Mouse (Mus musculus): ENCODE measurements at regions not wholly inside any gene's neighbourhood (a gene's known extent, or its start where the extent isn't known, plus 50 kb on each side); places are given as distances from the start of the nearest gene placed in this dataset.

DNA sequence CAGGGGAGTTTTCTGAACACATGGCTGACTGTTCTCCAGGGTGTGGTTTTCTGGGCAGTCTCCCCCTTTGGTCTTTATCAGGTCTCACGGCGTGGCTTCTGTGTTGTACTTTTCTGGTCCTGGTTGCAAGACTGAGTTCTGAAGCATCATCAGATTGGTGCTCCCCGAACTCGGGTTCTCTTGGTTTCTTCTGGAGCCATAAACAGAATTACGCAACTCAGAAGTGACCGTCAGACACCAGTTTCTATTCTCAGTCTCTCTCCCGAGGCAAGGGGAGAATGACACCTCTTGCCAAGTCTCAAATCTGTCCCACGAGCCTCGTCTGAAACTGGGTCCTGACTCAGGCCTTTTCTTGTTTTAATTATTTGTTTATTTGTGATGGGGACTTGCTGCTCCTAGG is 123.1 kb downstream of the Gas1 start:
- Histone ChIP-seq H3K27me3 (no peaks in the 10 kb centered on the region), H3K27ac (no peak overlapping the region), H3K36me3 (replicated peaks) (no peaks in the 10 kb centered on the region), H3K9me3 (no peaks in the 10 kb centered on the region), H3K4me1 (peaks cover 35% of the 10 kb centered on the region), H3K4me2 (no peak overlapping the region), H3K9ac (no peak overlapping the region), H3K4me3 (replicated peaks) (no peak overlapping the region)
- 71% methylated on average over 9 of the region's 9 CpGs for WGBS
- ATAC-seq (ENCODE audit: low FRiP score): no peak

DNA sequence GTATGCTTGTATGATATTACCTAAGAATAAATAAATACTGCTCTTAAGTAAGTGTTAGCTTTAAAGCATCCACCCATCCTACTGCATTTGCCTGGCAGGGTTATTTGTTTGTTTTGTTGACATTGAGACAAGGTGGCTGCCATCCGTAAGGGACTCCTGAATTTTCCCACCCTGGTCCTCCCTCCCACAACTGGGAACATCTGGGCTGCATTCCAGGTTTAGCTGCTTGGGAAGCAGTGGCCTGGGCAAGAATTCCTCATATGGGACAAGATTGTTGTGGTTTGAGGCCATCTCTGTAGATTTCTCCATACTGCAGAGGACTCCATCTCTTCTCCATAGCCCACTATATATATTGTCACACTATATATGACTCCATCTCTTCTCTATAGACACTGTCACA is 125.3 kb downstream of the Gas1 start:
- no peak for ATAC-seq (ENCODE audit: low FRiP score)
- no peaks in the 10 kb centered on the region for H3K36me3 ChIP-seq (replicated peaks)
- peak overlapping the region; percentile 70; the same call in 1 of the 2 replicates for H3K27ac ChIP-seq
- no peak overlapping the region for H3K4me3 ChIP-seq (replicated peaks)
- no peaks in the 10 kb centered on the region for H3K9me3 ChIP-seq
- no peak overlapping the region for H3K4me2 ChIP-seq
- no peak overlapping the region for H3K9ac ChIP-seq
- 83% methylated on average over 1 of the region's 1 CpGs for WGBS
- H3K27me3 ChIP-seq: 0 out of 2 replicates have a peak, but pooled peaks cover 3% of the 10 kb centered on the region
- peaks cover 42% of the 10 kb centered on the region for H3K4me1 ChIP-seq

DNA sequence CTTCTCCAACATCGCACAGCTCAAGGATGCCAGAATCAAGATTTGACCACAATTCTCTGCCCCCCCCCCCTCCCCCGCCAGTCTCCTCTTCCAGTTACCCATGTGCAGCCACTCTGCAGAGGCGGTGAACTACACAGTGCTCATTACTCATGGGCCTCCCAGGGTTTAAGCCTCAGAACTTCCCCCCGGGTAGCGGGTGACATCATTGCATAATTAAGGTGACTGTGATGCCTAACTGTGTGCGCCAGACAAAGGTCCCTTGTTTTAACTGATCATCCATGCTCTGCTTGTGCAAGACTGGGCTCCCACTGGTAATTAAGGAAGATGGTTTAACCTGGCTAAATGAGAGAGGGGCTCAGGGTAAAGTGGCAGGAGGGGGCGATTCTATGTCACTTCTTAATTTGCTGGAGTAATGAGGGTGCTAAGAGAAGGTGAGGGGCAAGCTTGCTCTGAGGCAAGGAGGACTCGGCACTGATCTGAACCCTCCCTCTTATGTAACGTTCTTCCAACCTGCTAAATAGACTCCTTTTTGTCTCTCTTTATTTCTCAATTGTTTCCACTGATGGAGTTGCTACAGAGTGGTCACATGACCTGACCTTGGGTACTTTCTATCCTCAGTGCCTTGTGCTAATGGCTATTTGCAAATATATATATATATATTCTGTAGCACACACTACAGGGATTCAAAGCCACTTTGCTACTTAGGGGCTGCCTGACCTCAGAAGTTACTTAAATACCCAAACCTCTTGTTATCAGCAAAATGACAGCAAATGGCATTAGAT is 126.2 kb downstream of the Gas1 start:
- Histone ChIP-seq H3K4me3 (replicated peaks) (no peak overlapping the region), H3K27ac (peak overlapping the region; percentile 70), H3K36me3 (replicated peaks) (no peaks in the 10 kb centered on the region), H3K27me3 (0 out of 2 replicates have a peak, but pooled peaks cover 3% of the 10 kb centered on the region), H3K9ac (no peak overlapping the region), H3K4me1 (peaks cover 50% of the 10 kb centered on the region), H3K4me2 (no peak overlapping the region), H3K9me3 (no peaks in the 10 kb centered on the region)
- peak; percentile 94 for ATAC-seq (ENCODE audit: low FRiP score)
- WGBS: 19% methylated on average over 9 of the region's 9 CpGs

DNA sequence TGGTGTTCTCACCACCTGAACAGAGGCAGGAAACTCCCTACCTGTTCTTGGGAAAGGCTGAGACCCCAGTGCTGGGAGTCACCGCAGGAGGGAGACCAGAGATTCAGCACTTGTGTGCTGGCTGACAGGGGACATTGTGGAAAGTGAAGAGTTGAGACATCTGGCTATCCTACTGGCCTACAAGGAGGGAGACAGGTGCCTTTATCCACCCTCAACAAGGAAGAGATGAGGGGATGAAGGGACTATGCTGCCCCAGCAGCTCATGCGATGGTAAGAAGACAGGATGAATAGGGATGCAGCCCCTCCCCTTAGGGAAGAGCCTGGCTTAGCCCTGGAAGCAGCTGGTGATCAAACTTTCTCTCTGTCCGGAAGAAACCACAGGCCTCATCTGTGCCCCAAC is 127.5 kb downstream of the Gas1 start:
- Histone ChIP-seq H3K9me3 (no peaks in the 10 kb centered on the region), H3K27ac (peak overlapping the region; percentile 63), H3K4me1 (peaks cover 60% of the 10 kb centered on the region), H3K4me3 (replicated peaks) (no peak overlapping the region), H3K9ac (no peak overlapping the region), H3K27me3 (peaks cover 7% of the 10 kb centered on the region; the same call in 1 of the 2 replicates), H3K4me2 (no peak overlapping the region), H3K36me3 (replicated peaks) (no peaks in the 10 kb centered on the region)
- 61% methylated on average over 3 of the region's 3 CpGs for WGBS
- ATAC-seq (ENCODE audit: low FRiP score): no peak

DNA sequence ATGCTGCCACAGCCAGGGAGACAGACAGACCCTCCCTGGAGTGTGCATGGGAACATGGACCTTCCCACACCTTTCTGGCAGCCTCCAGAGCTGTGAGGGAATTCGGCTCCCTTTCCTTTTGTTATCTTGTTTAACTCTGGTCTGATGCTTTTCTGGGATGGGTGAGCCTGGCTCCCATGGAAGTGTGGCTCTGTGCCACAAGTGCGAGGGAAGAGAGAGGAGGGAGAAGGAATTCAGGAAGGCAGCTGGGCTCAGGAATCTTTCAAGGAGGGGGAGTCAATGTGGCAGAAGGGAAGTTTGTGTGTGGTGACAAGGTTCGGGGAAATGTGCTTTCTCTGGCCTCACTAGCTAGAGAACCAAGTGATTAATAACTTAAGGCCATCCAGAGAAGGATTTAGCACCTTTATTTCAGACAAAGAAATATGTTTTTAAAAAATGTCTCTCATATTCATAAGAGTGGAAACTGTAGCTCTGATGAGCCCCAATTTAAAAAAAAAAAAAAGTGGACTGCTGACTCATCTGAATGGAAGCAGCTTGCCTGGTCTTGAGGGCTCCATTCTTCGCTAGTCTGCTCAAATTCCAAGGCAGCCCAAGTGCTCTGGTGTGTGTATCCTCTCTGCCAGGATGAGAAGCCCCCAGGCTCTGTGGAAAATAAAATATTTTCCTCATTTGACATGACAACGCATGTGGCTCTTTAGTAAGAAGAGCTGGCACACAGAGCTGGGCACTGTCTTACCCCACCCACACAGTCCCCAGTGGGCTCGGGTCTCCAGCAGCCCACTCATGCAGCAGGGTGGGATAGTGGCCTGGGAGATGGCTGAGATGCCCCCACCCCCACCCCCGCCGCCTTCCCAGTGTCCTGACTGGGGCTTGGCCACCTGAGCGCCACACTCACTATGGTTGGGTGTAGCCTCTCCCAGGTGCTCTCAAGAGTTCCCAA is 129.1 kb downstream of the Gas1 start:
- Histone ChIP-seq H3K4me1 (peaks cover 64% of the 10 kb centered on the region), H3K9me3 (no peaks in the 10 kb centered on the region), H3K27ac (peak overlapping the region; percentile 59), H3K36me3 (replicated peaks) (no peaks in the 10 kb centered on the region), H3K27me3 (peaks cover 7% of the 10 kb centered on the region; the same call in 1 of the 2 replicates), H3K9ac (no peak overlapping the region), H3K4me3 (replicated peaks) (no peak overlapping the region), H3K4me2 (no peak overlapping the region)
- ATAC-seq (ENCODE audit: low FRiP score): 0 out of 2 replicates have a peak, but pooled peaks have one; percentile 12
- WGBS: 63% methylated on average over 9 of the region's 9 CpGs

DNA sequence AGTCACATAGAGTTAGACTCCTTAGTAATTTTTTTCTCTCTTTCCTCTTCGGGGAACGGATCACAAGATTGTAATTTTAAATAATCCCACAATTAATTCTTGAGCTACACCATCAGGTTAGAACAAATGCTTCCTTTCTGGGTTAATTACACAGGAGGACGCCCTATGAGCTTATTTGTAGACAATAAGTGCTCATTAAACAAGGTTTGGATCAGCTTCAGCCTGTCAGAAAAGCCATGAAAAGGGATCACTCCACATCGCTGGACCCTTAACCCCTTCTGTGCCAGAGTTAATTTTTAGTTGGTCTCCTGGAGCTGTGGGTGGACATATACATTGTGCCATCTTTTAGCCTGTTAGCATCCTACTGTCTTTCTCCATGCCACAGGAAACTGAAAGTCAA is 131.4 kb downstream of the Gas1 start:
- H3K4me3 ChIP-seq (replicated peaks): no peak overlapping the region
- H3K36me3 ChIP-seq (replicated peaks): no peaks in the 10 kb centered on the region
- 0 out of 2 replicates have a peak, but pooled peaks have one; percentile 25 for ATAC-seq (ENCODE audit: low FRiP score)
- H3K4me1 ChIP-seq: peaks cover 56% of the 10 kb centered on the region
- no peak overlapping the region for H3K9ac ChIP-seq
- H3K4me2 ChIP-seq: no peak overlapping the region
- no peaks in the 10 kb centered on the region for H3K9me3 ChIP-seq
- WGBS: 7% methylated on average over 4 of the region's 4 CpGs
- peak overlapping the region; percentile 59; the same call in 1 of the 2 replicates for H3K27ac ChIP-seq
- peaks cover 7% of the 10 kb centered on the region; the same call in 1 of the 2 replicates for H3K27me3 ChIP-seq

DNA sequence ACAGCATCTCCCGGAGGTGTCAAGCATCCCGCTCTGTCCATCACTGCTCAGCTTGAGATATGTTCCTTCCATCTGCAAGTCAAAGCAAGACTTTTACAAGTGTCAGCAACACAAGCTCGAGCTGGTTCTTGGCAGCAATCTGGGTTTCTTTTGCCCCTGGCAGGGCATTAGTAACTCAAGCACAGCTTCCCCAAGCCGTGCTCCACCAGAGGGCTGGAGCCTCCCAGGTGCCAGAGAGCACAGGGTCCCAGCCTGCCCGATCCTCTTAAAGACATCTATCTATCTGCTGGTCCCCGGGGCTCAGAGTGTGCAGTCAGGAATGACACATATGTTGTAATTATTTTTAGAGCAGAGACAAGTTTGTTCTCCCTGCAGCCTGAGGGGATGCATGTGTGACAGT is 132.3 kb downstream of the Gas1 start:
- Histone ChIP-seq H3K36me3 (replicated peaks) (no peaks in the 10 kb centered on the region), H3K4me1 (peaks cover 47% of the 10 kb centered on the region), H3K9me3 (no peaks in the 10 kb centered on the region), H3K27ac (peak overlapping the region; percentile 56; the same call in 1 of the 2 replicates), H3K27me3 (peaks cover 7% of the 10 kb centered on the region; the same call in 1 of the 2 replicates), H3K4me3 (replicated peaks) (no peak overlapping the region), H3K4me2 (no peak overlapping the region; the same call in 1 of the 2 replicates), H3K9ac (no peak overlapping the region)
- WGBS: 38% methylated on average over 6 of the region's 6 CpGs
- ATAC-seq (ENCODE audit: low FRiP score): no peak

DNA sequence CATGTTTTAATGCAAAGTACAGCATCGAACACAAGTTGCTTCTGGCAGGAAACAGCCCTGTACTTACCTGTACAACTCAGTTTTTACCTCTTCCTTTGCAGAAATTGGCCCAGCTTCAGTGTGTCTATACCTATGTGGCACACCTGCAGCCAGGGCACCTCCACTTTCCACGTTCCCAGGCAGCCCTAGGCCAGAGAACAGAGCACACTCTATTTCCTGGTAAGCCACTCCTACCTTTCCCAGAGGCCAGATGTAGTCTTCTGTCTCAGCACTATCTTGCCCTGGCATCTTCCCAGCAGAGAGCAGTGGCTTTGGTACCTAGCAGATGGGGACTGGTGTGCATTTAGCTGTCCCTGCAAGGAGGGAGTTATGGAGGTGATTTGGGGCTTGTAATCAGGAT is 134.7 kb downstream of the Gas1 start:
- Histone ChIP-seq H3K4me3 (replicated peaks) (no peak overlapping the region), H3K9ac (no peak overlapping the region), H3K4me1 (peaks cover 27% of the 10 kb centered on the region), H3K4me2 (no peak overlapping the region), H3K9me3 (0 out of 2 replicates have a peak, but pooled peaks cover 2% of the 10 kb centered on the region), H3K27me3 (peaks cover 4% of the 10 kb centered on the region; the same call in 1 of the 2 replicates), H3K36me3 (replicated peaks) (no peaks in the 10 kb centered on the region), H3K27ac (no peak overlapping the region)
- no peak for ATAC-seq (ENCODE audit: low FRiP score)
- 83% methylated on average over 2 of the region's 2 CpGs for WGBS

DNA sequence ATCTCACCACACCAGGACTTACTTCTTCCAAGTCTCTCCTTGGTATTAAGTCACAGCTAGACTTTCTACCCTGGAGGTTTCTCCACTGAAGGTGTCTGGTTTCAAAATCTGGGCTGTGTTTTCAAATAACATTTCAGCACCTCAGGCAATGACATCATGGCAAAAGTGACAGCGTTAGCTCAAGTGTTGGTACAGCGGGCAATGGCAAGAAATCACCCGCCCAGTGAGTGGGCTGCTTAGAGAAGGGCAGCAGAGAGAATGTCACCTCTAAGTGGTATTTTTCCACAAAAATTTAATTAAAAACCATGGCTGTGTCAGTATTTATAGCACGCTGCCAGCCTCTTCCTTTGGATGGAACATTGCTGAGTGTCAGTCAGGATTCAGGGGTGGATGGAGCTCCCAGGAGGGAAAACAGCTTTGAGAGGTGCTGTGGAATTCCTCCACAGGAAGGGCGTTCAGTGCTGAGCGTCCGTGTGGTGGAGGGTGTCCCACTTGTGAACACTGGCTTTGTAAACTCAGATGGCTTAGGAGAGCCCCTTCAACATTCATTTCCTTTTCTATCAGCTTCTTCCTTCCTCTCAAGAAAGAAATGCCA is 141.5 kb downstream of the Gas1 start:
- Histone ChIP-seq H3K9me3 (0 out of 2 replicates have a peak, but pooled peaks cover 2% of the 10 kb centered on the region), H3K27me3 (no peaks in the 10 kb centered on the region), H3K9ac (no peak overlapping the region), H3K4me1 (no peaks in the 10 kb centered on the region), H3K36me3 (replicated peaks) (no peaks in the 10 kb centered on the region), H3K4me3 (replicated peaks) (no peak overlapping the region), H3K4me2 (no peak overlapping the region), H3K27ac (no peak overlapping the region)
- no peak for ATAC-seq (ENCODE audit: low FRiP score)
- WGBS: 91% methylated on average over 7 of the region's 7 CpGs

DNA sequence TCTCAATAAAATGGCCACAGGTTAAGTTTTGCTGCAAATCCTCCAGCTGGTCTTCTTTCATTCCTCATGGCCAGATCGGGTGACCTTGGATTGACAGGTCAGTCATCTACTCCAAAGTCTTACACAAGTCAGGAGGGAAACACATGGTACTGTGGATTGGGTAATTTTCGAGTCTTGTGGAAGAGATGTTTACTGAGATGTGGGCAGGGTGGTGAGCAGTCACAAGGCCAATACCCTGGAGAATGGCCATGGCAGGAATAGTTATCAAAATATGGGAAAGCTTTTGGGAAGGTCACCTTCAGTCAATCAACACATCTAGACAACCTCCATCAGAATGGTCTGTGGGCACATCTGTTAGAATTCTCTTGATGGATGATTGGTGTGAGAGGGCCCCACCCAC is 144.0 kb downstream of the Gas1 start:
- ATAC-seq (ENCODE audit: low FRiP score): no peak
- Histone ChIP-seq H3K4me2 (no peak overlapping the region), H3K4me3 (replicated peaks) (no peak overlapping the region), H3K36me3 (replicated peaks) (no peaks in the 10 kb centered on the region), H3K27me3 (no peaks in the 10 kb centered on the region), H3K4me1 (no peaks in the 10 kb centered on the region), H3K9me3 (0 out of 2 replicates have a peak, but pooled peaks cover 2% of the 10 kb centered on the region), H3K27ac (no peak overlapping the region), H3K9ac (no peak overlapping the region)
- 85% methylated on average over 2 of the region's 2 CpGs for WGBS

DNA sequence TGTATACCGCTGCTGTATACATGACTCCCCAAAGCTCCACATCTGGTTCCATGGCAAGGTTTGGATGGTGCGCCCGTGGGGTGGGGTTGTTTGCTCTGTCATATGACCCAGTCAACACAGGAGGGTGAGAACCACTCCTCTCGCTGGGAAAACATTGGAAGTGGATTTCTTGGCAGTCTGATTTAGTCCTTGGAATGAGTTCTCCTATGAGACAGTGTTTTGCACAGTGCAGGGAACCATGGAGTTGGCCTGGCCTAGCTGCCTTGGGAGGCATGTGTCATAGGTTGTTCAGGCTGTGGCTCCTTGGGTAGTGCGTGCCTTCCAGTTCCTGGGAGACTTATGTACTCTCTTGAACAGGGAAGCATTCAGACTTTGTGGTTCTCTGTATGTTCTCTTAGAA is 144.6 kb downstream of the Gas1 start:
- Histone ChIP-seq H3K9me3 (0 out of 2 replicates have a peak, but pooled peaks cover 2% of the 10 kb centered on the region), H3K27ac (no peak overlapping the region), H3K36me3 (replicated peaks) (no peaks in the 10 kb centered on the region), H3K4me3 (replicated peaks) (no peak overlapping the region), H3K4me1 (no peaks in the 10 kb centered on the region), H3K9ac (no peak overlapping the region), H3K4me2 (no peak overlapping the region), H3K27me3 (no peaks in the 10 kb centered on the region)
- ATAC-seq (ENCODE audit: low FRiP score): no peak
- 94% methylated on average over 5 of the region's 5 CpGs for WGBS

DNA sequence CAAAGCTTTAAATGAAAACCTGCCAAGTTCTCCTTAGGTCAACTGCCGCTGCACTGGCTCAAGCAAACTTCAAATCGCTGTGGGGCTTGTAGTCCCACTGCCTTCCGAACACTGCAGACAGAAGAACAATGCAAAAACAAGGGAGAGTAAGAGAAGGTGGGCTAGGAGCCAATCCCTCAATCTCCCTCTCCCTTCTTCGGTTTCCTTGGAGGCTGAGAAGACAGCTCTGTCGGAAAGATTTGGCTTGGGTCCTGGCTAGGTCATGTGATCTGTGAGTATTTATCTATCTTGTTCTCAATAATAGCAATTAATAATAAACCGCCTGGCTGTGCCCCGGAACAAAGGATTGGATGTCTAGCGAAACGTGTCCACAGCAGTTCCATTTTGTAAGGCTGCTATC is 147.6 kb downstream of the Gas1 start:
- 81% methylated on average over 9 of the region's 9 CpGs for WGBS
- ATAC-seq (ENCODE audit: low FRiP score): no peak

More for the DNA sequence above, 147.6 kb downstream of the Gas1 start:
- Histone ChIP-seq H3K27me3 (no peaks in the 10 kb centered on the region), H3K4me1 (no peaks in the 10 kb centered on the region), H3K36me3 (replicated peaks) (no peaks in the 10 kb centered on the region), H3K9ac (no peak overlapping the region), H3K27ac (no peak overlapping the region), H3K9me3 (no peaks in the 10 kb centered on the region), H3K4me2 (no peak overlapping the region), H3K4me3 (replicated peaks) (no peak overlapping the region)
